Mouse (Mus musculus) cerebellum, adult 18-20 months (tissue): ENCODE measurements around the gene Gdf3.

Experiments used
- DNase-seq, 2 experiments: peaks; one replicate each; pipeline ENCODE4 v3.0.0; 2021

Gene Gdf3

GRCm38 (mm10) chr6:122561005-122561404 lies 48.9 kb downstream of the Gdf3 start:
- no peak for DNase-seq

GRCm38 (mm10) chr6:122560427-122560826 lies 49.5 kb downstream of the Gdf3 start:
- peak; percentile 54 to 60 for DNase-seq

GRCm38 (mm10) chr6:122556959-122557561 lies 52.8 kb downstream of the Gdf3 start:
- peak; percentile 49 to 66 for DNase-seq
